Mouse (Mus musculus) induced T-regulatory cell, adult 2 months (primary cell): Measurements from ENCODE around the gene Ccpg1.

Source experiments
- DNase-seq: peaks from one replicate; pipeline ENCODE4 v3.0.0-alpha.2; 2012; ENCODE audit warnings: low read depth

Ccpg1 gene

GRCm38 (mm10) chr9:72996167-72996566 lies 10.9 kb downstream of the Ccpg1 start:
- no peak for DNase-seq

- DNase-seq: no peak
Observed at GRCm38 (mm10) chr9:72996806-72997205, 11.6 kb downstream of the Ccpg1 start.

- peak; percentile 22 for DNase-seq
Observed at GRCm38 (mm10) chr9:73000487-73000886, 15.3 kb downstream of the Ccpg1 start.

- DNase-seq: no peak
Observed at GRCm38 (mm10) chr9:73001314-73002011, 16.2 kb downstream of the Ccpg1 start.

GRCm38 (mm10) chr9:73002177-73002576 lies 16.9 kb downstream of the Ccpg1 start:
- no peak for DNase-seq

GRCm38 (mm10) chr9:73004076-73004475 lies 18.8 kb downstream of the Ccpg1 start:
- no peak for DNase-seq

- DNase-seq: no peak
Observed at GRCm38 (mm10) chr9:73005106-73005505, 19.9 kb downstream of the Ccpg1 start.

GRCm38 (mm10) chr9:73006175-73006574 lies 20.9 kb downstream of the Ccpg1 start:
- peak; percentile 43 for DNase-seq

GRCm38 (mm10) chr9:73008384-73008783 lies 23.2 kb downstream of the Ccpg1 start:
- DNase-seq: no peak

- DNase-seq: peak; percentile 14
Observed at GRCm38 (mm10) chr9:73012629-73013028, 27.4 kb downstream of the Ccpg1 start.

- no peak for DNase-seq
Observed at GRCm38 (mm10) chr9:73014724-73015123, 29.5 kb downstream of the Ccpg1 start.

GRCm38 (mm10) chr9:73019841-73020240 lies 34.6 kb downstream of the Ccpg1 start:
- DNase-seq: no peak

- no peak for DNase-seq
Observed at GRCm38 (mm10) chr9:73020566-73021097, 35.4 kb downstream of the Ccpg1 start.

GRCm38 (mm10) chr9:73025818-73026636 lies 40.8 kb downstream of the Ccpg1 start:
- no peak for DNase-seq

GRCm38 (mm10) chr9:73030443-73030842 lies 45.2 kb downstream of the Ccpg1 start:
- DNase-seq: no peak

GRCm38 (mm10) chr9:73031421-73031820 lies 46.2 kb downstream of the Ccpg1 start:
- no peak for DNase-seq

GRCm38 (mm10) chr9:73033406-73033805 lies 48.2 kb downstream of the Ccpg1 start:
- DNase-seq: no peak

- DNase-seq: peak; percentile 93
Observed at GRCm38 (mm10) chr9:73039222-73039945, 54.2 kb downstream of the Ccpg1 start.

- no peak for DNase-seq
Observed at GRCm38 (mm10) chr9:73040080-73040479, 54.9 kb downstream of the Ccpg1 start, which contains the start of gene Pigb. Gene Pigb, minus strand, starts transcription at chr9:73040378.

GRCm38 (mm10) chr9:73044146-73045079 lies 59.2 kb downstream of the Ccpg1 start, which contains the start of gene Rab27a:
Gene Rab27a, plus strand, starts transcription at chr9:73044854.
- peak; percentile 95 for DNase-seq

- no peak for DNase-seq
Observed at GRCm38 (mm10) chr9:73045204-73045603, 60.0 kb downstream of the Ccpg1 start.
